Mouse (Mus musculus): ENCODE measurements around the gene Arhgap9.

DNA sequence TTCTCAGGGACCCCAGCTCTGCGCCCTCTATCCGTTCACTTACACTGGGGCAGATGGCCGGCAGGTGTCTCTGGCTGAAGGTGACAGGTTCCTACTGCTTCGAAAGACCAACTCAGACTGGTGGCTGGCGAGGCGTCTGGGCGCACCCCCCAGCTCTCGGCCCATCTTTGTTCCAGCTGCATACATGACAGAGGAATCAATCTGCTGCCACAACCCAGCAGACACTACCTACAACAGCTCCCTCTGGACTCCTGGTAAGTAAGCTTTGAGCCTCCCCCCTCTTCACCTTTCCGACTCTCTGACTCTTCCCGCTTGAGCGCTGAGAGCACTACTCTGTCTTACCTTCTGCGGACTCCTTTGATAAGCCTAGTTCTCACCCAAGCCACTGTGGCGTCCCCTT is 414 bp downstream of the Arhgap9 start:
- no peak for TF ChIP-seq POLR2A (IDR thresholded peaks at IDR 0.05; ENCODE audit: borderline replicate concordance, extremely low read depth, low read depth, low read length)
- TF ChIP-seq CTCF (IDR thresholded peaks at IDR 0.05; ENCODE audit: insufficient read depth, low read length), result no peak

Data from lung, adult 2 months (tissue).